ENCODE assay signal across 15 mouse cellular contexts in genomic region chr3:105732360-105732759, GRCm38 (mm10).
"Had no signal": no experiment of that assay in that cellular context is flagged by ENCODE, and none has a peak within 500 bp of the region (broad histone marks: within the 10 kb centered on the region; RNA-seq: fewer than 3 reads in every experiment).

No protein-coding gene starts in this region.

- H3K4me3 ChIP-seq: neural tube, embryonic 13.5 days; neural tube, embryonic 15.5 days; stomach, embryonic 15.5 days had no signal

- H3K4me2 ChIP-seq: neural tube, embryonic 13.5 days; neural tube, embryonic 15.5 days; stomach, embryonic 15.5 days had no signal

- H3K27me3 ChIP-seq: neural tube, embryonic 13.5 days; neural tube, embryonic 15.5 days; stomach, embryonic 15.5 days had no signal

- DNase-seq: retina, postnatal 1 day; right cerebral cortex, adult 18-20 months; right cerebral cortex, postnatal 14 days; right cerebral cortex, postnatal 25 days; right cerebral cortex, postnatal 4 days; spleen, adult 18-20 months; thymus, adult 18-20 months; thymus, postnatal 14 days; thymus, postnatal 25 days; thymus, postnatal 36 days; thymus, postnatal 4 days had no signal

- H3K4me1 ChIP-seq: neural tube, embryonic 13.5 days; neural tube, embryonic 15.5 days; stomach, embryonic 15.5 days had no signal

- H3K9me3 ChIP-seq: neural tube, embryonic 13.5 days; neural tube, embryonic 15.5 days; stomach, embryonic 15.5 days had no signal

- H3K27ac ChIP-seq: neural tube, embryonic 13.5 days; neural tube, embryonic 15.5 days; stomach, embryonic 15.5 days; stomach, postnatal 0 days had no signal

- H3K9ac ChIP-seq: neural tube, embryonic 13.5 days; neural tube, embryonic 15.5 days; stomach, embryonic 15.5 days had no signal
